Mouse (Mus musculus) ES-Bruce4 (cell line): ENCODE measurements around the gene Nup62. TPM values are rescaled to one million over a fixed set of nuclear protein-coding genes. Genes with fewer than 3 reads are reported as not detected.

Experiments
- H3K27ac ChIP-seq: 2 replicates; pipeline ENCODE4 v1.5.1; 2012; ENCODE audit warnings: low read length, inconsistent platforms; ENCODE audit not compliant: insufficient read depth
- H3K27me3 ChIP-seq: 2 replicates; pipeline ENCODE4 v1.6.1; 2012; ENCODE audit warnings: mild to moderate bottlenecking, low read length, inconsistent platforms; ENCODE audit not compliant: control insufficient read depth, poor library complexity, insufficient read depth, severe bottlenecking
- H3K36me3 ChIP-seq: 2 replicates; pipeline ENCODE4 v1.6.1; 2012; ENCODE audit warnings: inconsistent platforms, mild to moderate bottlenecking, low read length, moderate library complexity; ENCODE audit not compliant: control insufficient read depth, poor library complexity, insufficient read depth, severe bottlenecking
- H3K4me1 ChIP-seq: one replicate; pipeline ENCODE4 v1.8.1; 2011; ENCODE audit warnings: low read length; ENCODE audit not compliant: control insufficient read depth, insufficient read depth
- H3K4me3 ChIP-seq: 2 replicates; pipeline ENCODE4 v1.5.1; 2011; ENCODE audit warnings: low read depth, mild to moderate bottlenecking, low read length
- H3K9ac ChIP-seq: 2 replicates; pipeline ENCODE4 v1.6.1; 2012; ENCODE audit warnings: low read depth, mild to moderate bottlenecking, inconsistent platforms; ENCODE audit not compliant: poor library complexity, severe bottlenecking
- H3K9me3 ChIP-seq: replicated peaks from 2 replicates; pipeline ENCODE4 v1.6.1; 2012; ENCODE audit warnings: mild to moderate bottlenecking, low read length, inconsistent platforms; ENCODE audit not compliant: control insufficient read depth, poor library complexity, insufficient read depth, severe bottlenecking
- CTCF ChIP-seq: IDR thresholded peaks from one replicate; pipeline ENCODE4 v1.8.1; 2011; ENCODE audit warnings: low read depth, low read length
- EP300 ChIP-seq: IDR thresholded peaks from 2 replicates; pipeline ENCODE4 v1.6.1; 2011; ENCODE audit warnings: low read depth, low read length; ENCODE audit not compliant: insufficient read depth
- POLR2A ChIP-seq: IDR thresholded peaks from one replicate; pipeline ENCODE4 v1.8.1; 2011; ENCODE audit warnings: low read length; ENCODE audit not compliant: insufficient read depth
- polyA plus RNA-seq: library from polyadenylated mRNA; stranded (reverse); fragments of >200 nt; gene quantifications from 2 replicates; pipeline ENCODE4 v1.2.4, GENCODE M21; 2011; ENCODE audit warnings: low read depth; ENCODE audit not compliant: missing spikeins, insufficient read depth, insufficient read length

Gene Nup62
- polyA plus RNA-seq, 1 experiment: 90.6 TPM

- no peak overlapping the region for H3K27ac ChIP-seq
- H3K4me3 ChIP-seq: no peak overlapping the region
- peaks cover 14% of the 10 kb centered on the region for H3K36me3 ChIP-seq
- no peaks in the 10 kb centered on the region for H3K9me3 ChIP-seq
- H3K9ac ChIP-seq: no peak overlapping the region
- no peaks in the 10 kb centered on the region for H3K4me1 ChIP-seq
- no peak for TF ChIP-seq CTCF
- no peak for TF ChIP-seq POLR2A
- TF ChIP-seq EP300: no peak
- H3K27me3 ChIP-seq: no peaks in the 10 kb centered on the region
These were observed 19.6 kb downstream of the Nup62 start for GRCm38 (mm10) chr7:44835373-44836015.

GRCm38 (mm10) chr7:44836016-44836404 is 20.1 kb downstream of the Nup62 start:
- Histone ChIP-seq H3K36me3 (peaks cover 9% of the 10 kb centered on the region), H3K4me3 (no peak overlapping the region), H3K4me1 (no peaks in the 10 kb centered on the region), H3K27ac (no peak overlapping the region), H3K9ac (no peak overlapping the region), H3K27me3 (no peaks in the 10 kb centered on the region), H3K9me3 (no peaks in the 10 kb centered on the region)
- no peak for TF ChIP-seq EP300
- TF ChIP-seq CTCF: no peak
- no peak for TF ChIP-seq POLR2A

- no peaks in the 10 kb centered on the region for H3K27me3 ChIP-seq
- H3K9me3 ChIP-seq: no peaks in the 10 kb centered on the region
- no peak overlapping the region for H3K27ac ChIP-seq
- no peak overlapping the region for H3K4me3 ChIP-seq
- H3K36me3 ChIP-seq: peaks cover 4% of the 10 kb centered on the region; the same call in 1 of the 2 replicates
- no peak overlapping the region for H3K9ac ChIP-seq
- no peaks in the 10 kb centered on the region for H3K4me1 ChIP-seq
- TF ChIP-seq EP300: no peak
- TF ChIP-seq POLR2A: no peak
- no peak for TF ChIP-seq CTCF
These were observed 20.6 kb downstream of the Nup62 start for GRCm38 (mm10) chr7:44836423-44837053.

GRCm38 (mm10) chr7:44838073-44838472 is 22.2 kb downstream of the Nup62 start:
- Histone ChIP-seq H3K9ac (no peak overlapping the region), H3K9me3 (no peaks in the 10 kb centered on the region), H3K4me3 (no peak overlapping the region), H3K27ac (no peak overlapping the region), H3K4me1 (no peaks in the 10 kb centered on the region), H3K36me3 (peaks cover 2% of the 10 kb centered on the region; the same call in 1 of the 2 replicates), H3K27me3 (no peaks in the 10 kb centered on the region)
- TF ChIP-seq POLR2A (no peak), EP300 (no peak), CTCF (no peak)

- H3K27me3 ChIP-seq: no peaks in the 10 kb centered on the region
- TF ChIP-seq EP300: no peak
- TF ChIP-seq POLR2A: no peak
- TF ChIP-seq CTCF: no peak
- no peak overlapping the region for H3K9ac ChIP-seq
- peaks cover 2% of the 10 kb centered on the region for H3K36me3 ChIP-seq
- no peaks in the 10 kb centered on the region for H3K4me1 ChIP-seq
- H3K9me3 ChIP-seq: no peaks in the 10 kb centered on the region
- H3K4me3 ChIP-seq: peak overlapping the region; percentile 39; the same call in 1 of the 2 replicates
- H3K27ac ChIP-seq: no peak overlapping the region
These were observed 23.2 kb downstream of the Nup62 start for GRCm38 (mm10) chr7:44839171-44839490.

DNA sequence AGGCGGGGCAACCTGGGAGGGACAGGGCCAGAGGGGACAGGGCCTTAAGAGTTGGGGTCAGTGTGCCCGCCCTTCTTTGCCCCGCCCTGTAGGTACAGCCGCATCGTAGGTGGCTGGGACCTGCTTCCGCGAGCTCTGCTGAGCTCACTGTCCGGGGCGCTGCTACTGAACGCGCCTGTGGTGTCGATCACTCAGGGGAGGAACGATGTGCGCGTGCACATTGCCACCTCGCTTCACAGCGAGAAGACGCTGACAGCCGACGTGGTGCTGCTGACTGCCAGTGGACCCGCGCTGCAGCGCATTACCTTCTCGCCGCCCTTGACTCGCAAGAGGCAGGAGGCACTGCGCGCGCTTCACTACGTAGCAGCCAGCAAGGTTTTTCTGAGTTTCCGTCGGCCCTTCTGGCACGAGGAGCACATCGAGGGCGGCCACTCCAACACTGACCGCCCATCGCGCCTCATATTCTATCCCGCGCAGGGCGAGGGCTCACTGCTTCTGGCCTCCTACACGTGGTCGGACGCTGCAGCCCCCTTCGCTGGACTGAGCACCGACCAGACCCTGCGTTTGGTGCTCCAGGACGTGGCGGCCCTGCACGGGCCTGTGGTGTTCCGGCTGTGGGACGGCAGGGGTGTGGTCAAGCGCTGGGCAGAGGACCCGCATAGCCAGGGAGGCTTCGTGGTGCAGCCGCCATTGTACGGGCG is 23.8 kb downstream of the Nup62 start:
- 0 out of 2 replicates have a peak overlapping the region, but pooled peaks have one; percentile 2 for H3K9ac ChIP-seq
- no peaks in the 10 kb centered on the region for H3K9me3 ChIP-seq
- H3K27ac ChIP-seq: no peak overlapping the region
- peaks cover 2% of the 10 kb centered on the region for H3K36me3 ChIP-seq
- TF ChIP-seq POLR2A: no peak
- no peak for TF ChIP-seq CTCF
- no peak for TF ChIP-seq EP300
- no peaks in the 10 kb centered on the region for H3K27me3 ChIP-seq
- H3K4me1 ChIP-seq: no peaks in the 10 kb centered on the region
- peak overlapping the region; percentile 39 for H3K4me3 ChIP-seq
